Mouse (Mus musculus) stomach, adult 2 months (tissue): Measurements from ENCODE around the gene Cryba2. TPM values are rescaled to one million over a fixed set of nuclear protein-coding genes. Genes with fewer than 3 reads are reported as not detected.

ENCODE experiments used
- polyA plus RNA-seq: library from polyadenylated mRNA; depleted of rRNA; stranded (reverse); fragments of >200 nt; gene quantifications from 2 replicates; pipeline ENCODE4 v1.2.3, GENCODE M21; 2012; rRNA removed

Cryba2 gene
- polyA plus RNA-seq: 0.32 and 0.60 TPM in 2 replicates

GRCm38 (mm10) chr1:74893134-74893855 lies at the start of gene Cryba2:
Gene Cryba2, minus strand, starts transcription at chr1:74893143.

DNA sequence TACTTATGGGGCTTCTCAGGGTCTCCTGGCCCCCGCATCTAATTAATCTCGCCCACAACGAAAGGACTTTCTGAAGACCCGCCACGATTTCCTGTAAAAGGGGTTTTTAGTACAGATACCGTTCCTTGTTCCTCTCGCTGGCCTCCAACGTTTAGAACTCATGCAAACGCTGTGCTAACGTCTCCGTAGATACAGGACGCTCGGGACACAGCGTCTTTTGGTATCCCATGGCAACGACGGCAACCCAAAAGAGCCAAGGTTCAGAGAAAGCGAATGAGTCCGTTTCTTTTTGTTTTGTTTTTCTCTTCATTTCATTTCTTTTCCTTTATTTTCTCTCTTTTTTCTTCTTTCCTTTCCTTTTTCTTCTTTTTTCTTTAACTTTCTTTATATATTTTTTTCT lies 42.5 kb upstream of the Cryba2 start, which contains the start of gene Cfap65:
TSS of gene Cfap65 (minus strand) at position 198 of the 400 bp plus-strand sequence.

DNA sequence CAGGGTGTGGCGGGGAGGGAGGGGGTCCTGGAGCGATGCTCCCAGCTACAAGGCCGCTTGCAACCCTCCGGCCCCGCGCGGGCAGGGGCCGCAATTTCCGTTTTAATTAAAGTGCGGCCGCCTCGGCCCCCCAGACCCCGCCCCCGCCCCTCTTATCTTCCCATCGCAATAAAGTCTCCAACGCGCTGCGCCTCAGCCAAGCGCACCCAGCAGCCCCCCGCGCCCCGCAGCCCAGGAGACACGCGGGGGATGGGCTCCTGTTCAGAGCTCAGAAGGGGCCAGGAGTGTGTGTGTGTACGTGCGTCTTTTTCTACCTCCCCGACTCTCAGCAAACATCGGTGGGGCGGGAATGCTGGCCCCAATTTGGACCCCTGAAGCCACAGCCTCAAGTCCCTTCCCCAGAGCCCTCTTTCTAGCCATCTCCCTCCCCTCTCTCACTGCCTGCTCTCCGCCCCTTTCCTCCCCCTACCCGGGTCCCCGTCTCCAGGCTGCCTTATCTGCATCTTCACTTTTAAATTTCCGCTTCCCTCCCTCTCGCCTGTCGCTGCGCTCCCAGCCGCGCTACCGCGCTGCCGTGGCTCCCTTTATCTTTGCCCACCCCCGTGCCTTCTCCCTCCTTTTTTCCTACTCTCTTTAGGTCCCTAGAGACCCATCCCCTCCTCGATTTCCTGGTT lies 7.4 kb downstream of the Cryba2 start, which contains the start of gene Fev:
TSS of gene Fev (minus strand) at position 51 of the 674 bp plus-strand sequence.

DNA sequence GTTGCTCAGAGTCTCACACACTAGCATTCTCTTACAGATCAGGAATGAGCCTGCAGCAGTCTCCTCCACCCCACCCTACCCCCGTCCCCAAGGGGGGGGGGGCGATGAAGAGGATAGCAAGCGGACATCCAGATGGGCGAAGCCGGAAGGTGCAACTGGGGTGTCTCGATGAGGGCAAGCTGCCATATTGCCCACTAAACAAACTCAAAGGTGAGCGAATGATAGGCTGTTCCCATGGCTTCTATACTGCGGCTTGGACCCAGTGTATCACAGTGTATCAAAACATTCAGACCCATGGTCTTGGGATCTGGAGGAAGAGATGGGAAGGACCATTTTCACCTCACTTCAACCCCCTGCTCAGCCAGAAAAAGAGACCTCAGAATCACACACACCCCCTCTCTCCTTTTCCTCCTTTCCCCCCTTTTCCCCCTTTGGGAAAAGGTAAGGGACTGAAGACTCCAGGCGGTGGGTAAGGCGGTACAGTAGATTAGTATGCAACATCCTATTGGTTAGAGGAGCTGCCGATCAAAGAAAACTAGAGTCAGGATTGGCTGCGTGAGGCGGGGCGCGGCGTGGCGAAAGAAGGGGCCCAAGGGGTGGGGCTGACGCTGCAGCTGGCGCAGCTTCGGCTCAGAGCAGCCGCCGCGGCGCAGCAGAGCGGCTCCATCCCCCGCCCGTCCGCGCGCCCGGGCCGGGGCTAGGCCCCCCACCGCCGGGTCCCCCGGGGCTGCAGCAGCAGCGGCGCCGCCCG lies 38.5 kb downstream of the Cryba2 start, which contains the start of gene Cdk5r2:
TSS of gene Cdk5r2 (plus strand) at position 629 of the 751 bp plus-strand sequence.

Other genes starting within 250 kb of the Cryba2 start
- gene Ttll4, start 231.4 kb downstream of the Cryba2 start, polyA plus RNA-seq: 3.9 and 7.7 TPM in 2 replicates
- gene Cyp27a1, start 179.6 kb downstream of the Cryba2 start, polyA plus RNA-seq: 6.2 and 8.6 TPM in 2 replicates
- gene Prkag3, start 143.9 kb downstream of the Cryba2 start, polyA plus RNA-seq: 0.35 and 0.84 TPM in 2 replicates
- gene Wnt6, start 121.3 kb downstream of the Cryba2 start, polyA plus RNA-seq: 1.9 and 3.5 TPM in 2 replicates
- gene Wnt10a, start 101.6 kb downstream of the Cryba2 start, polyA plus RNA-seq: 4.7 and 7.0 TPM in 2 replicates
- 1.2 and 1.7 TPM in 2 replicates for gene Cdk5r2, start 38.2 kb downstream of the Cryba2 start, polyA plus RNA-seq
- 0.46 and 1.0 TPM in 2 replicates for gene Fev, start 7.7 kb downstream of the Cryba2 start, polyA plus RNA-seq
- gene Cfap65, start 42.5 kb upstream of the Cryba2 start, polyA plus RNA-seq: 0.02 TPM in 1 of 2 replicates, not detected in the other
- 47.6 and 74.9 TPM in 2 replicates for gene Ihh, start 58.5 kb upstream of the Cryba2 start, polyA plus RNA-seq
- 1.4 and 1.6 TPM in 2 replicates for gene Nhej1, start 232.1 kb upstream of the Cryba2 start, polyA plus RNA-seq
- gene Slc23a3, start 240.7 kb upstream of the Cryba2 start, polyA plus RNA-seq: 9.6 and 9.8 TPM in 2 replicates
- 31.3 and 32.1 TPM in 2 replicates for gene Cnppd1, start 249.6 kb upstream of the Cryba2 start, polyA plus RNA-seq
- gene Retreg2, start 249.6 kb upstream of the Cryba2 start, polyA plus RNA-seq: 47.6 and 50.4 TPM in 2 replicates